Mouse (Mus musculus): ENCODE results near the gene Slit3.

- TF ChIP-seq JUND (IDR thresholded peaks at IDR 0.05; ENCODE audit: low read depth, low read length): no peak
- no peak for TF ChIP-seq POLR2AphosphoS5 (IDR thresholded peaks at IDR 0.05; ENCODE audit: borderline replicate concordance, low read depth, low read length)
- TF ChIP-seq CTCF (IDR thresholded peaks at IDR 0.05 in 2 of 3, conservative IDR thresholded peaks at IDR 0.05 in 1 of 3; ENCODE audit: control insufficient read depth in 1 of 3, insufficient read depth in 1 of 3, low read depth in 2 of 3, low read length in 3 of 3, poor library complexity in 1 of 3, severe bottlenecking in 1 of 3): no peak
- TF ChIP-seq UBTF (IDR thresholded peaks at IDR 0.05; ENCODE audit: borderline replicate concordance, insufficient read depth, low read depth, low read length): no peak
- TF ChIP-seq EP300 (IDR thresholded peaks at IDR 0.05; ENCODE audit: low read depth in 1 of 2, low read length in 2 of 2): no peak
- TF ChIP-seq ZNF384 (IDR thresholded peaks at IDR 0.05; ENCODE audit: low read depth, low read length): no peak
- TF ChIP-seq ETS1 (IDR thresholded peaks at IDR 0.05; ENCODE audit: low read depth, low read length): no peak
- TF ChIP-seq USF2 (IDR thresholded peaks at IDR 0.05; ENCODE audit: borderline replicate concordance in 1 of 2, insufficient read depth in 1 of 2, low read depth in 1 of 2, low read length in 2 of 2): no peak
- no peak for TF ChIP-seq NELFE (IDR thresholded peaks at IDR 0.05; ENCODE audit: low read depth, low read length)
- TF ChIP-seq TBP (IDR thresholded peaks at IDR 0.05; ENCODE audit: low read depth, low read length): no peak
- no peak for TF ChIP-seq POLR2A (IDR thresholded peaks at IDR 0.05; ENCODE audit: control insufficient read depth in 1 of 2, insufficient read depth in 1 of 2, low read depth in 1 of 2, low read length in 2 of 2, poor library complexity in 1 of 2)
- TF ChIP-seq ZC3H11A (IDR thresholded peaks at IDR 0.05; ENCODE audit: low read depth, low read length): no peak
- no peak for TF ChIP-seq USF1 (IDR thresholded peaks at IDR 0.05; ENCODE audit: low read depth, low read length)
- TF ChIP-seq KAT2A (conservative IDR thresholded peaks at IDR 0.05; ENCODE audit: low read depth, low read length): no peak
Observed at GRCm38 (mm10) chr11:35428036-35428435, 307.0 kb downstream of the Slit3 start.

Data from MEL (cell line).